Mouse (Mus musculus) CH12.LX (cell line): ENCODE data around the gene Dbndd2.

ENCODE experiments used
- BHLHE40 ChIP-seq: IDR thresholded peaks from 2 replicates; pipeline ENCODE4 v1.6.1; 2011; ENCODE audit warnings: mild to moderate bottlenecking, low read depth, low read length, improper control_type of control experiment
- CTCF ChIP-seq, 2 experiments: IDR thresholded peaks in 1 of 2; conservative IDR thresholded peaks in 1 of 2; 2 replicates each; pipeline ENCODE4 v1.5.1; 2011 to 2012; ENCODE audit warnings: low read depth in 2 of 2, low read length in 2 of 2, improper control_type of control experiment in 1 of 2, inconsistent platforms in 1 of 2, mild to moderate bottlenecking in 1 of 2, moderate library complexity in 1 of 2
- POLR2A ChIP-seq: IDR thresholded peaks from 2 replicates; pipeline ENCODE4 v1.6.1; 2011; ENCODE audit warnings: low read depth, mild to moderate bottlenecking, improper control_type of control experiment, low read length
- TBP ChIP-seq: conservative IDR thresholded peaks from 2 replicates; pipeline ENCODE4 v1.6.1; 2011; ENCODE audit warnings: low read depth, low read length, improper control_type of control experiment

DNA sequence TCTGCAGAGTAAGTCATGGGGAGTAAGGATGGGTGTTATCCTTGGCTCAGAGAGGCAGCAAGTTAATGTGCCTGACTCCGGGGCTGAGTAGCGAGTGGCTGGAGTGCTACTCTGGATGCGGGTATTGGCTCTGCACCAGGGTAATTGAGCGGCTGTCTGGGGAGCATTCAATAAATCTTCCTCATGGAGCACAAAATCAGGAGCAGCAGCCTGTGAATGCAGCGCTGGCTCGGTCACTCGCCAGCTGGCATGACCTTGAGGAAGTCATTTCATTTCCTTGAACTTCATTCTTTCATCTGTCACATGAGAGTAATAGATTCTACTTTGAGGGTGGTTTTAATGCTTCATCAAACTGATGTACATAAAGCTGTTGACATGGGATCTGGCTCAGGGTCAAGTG lies 14.6 kb downstream of the Dbndd2 start:
- TF ChIP-seq CTCF (conservative IDR thresholded peaks at IDR 0.05 in 1 of 2, IDR thresholded peaks at IDR 0.05 in 1 of 2; ENCODE audit: low read depth in 2 of 2, low read length in 2 of 2) (no peak), POLR2A (no peak), TBP (no peak), BHLHE40 (no peak)
